Comparison of ENCODE assay signal across 8 mouse cellular contexts in genomic region chr10:117148361-117149003, GRCm38 (mm10). TPM values are rescaled to one million over a fixed set of nuclear protein-coding genes. Genes with fewer than 3 reads are reported as not detected.
DNase-seq lines count a peak whose midpoint lies in the region; ATAC-seq and TF ChIP-seq lines count a peak whose summit lies in the region.

TSS of gene Frs2 (minus strand) at chr10:117148534.

- no peaks in the 10 kb centered on the region for H3K9me3 ChIP-seq in heart, embryonic 10.5 days
- no peaks in the 10 kb centered on the region for H3K9me3 ChIP-seq in kidney, embryonic 15.5 days (replicated peaks)

- no peaks in the 10 kb centered on the region for H3K27me3 ChIP-seq in heart, embryonic 10.5 days (ENCODE audit: insufficient read depth, poor library complexity, severe bottlenecking)
- H3K27me3 ChIP-seq in kidney, embryonic 15.5 days: no peaks in the 10 kb centered on the region

- H3K4me2 ChIP-seq in kidney, embryonic 15.5 days: peak within 1 kb of the TSS; percentile 80

- no peak for TF ChIP-seq CTCF in bone marrow macrophage, adult 2 months (IDR thresholded peaks at IDR 0.05; ENCODE audit: low read depth, low read length)
- no peak for TF ChIP-seq CTCF in embryonic fibroblast, embryonic 13.5 days (IDR thresholded peaks at IDR 0.05; ENCODE audit: borderline replicate concordance, insufficient read depth, low read length)

- no peaks in the 10 kb centered on the region for H3K36me3 ChIP-seq in heart, embryonic 10.5 days
- no peaks in the 10 kb centered on the region for H3K36me3 ChIP-seq in kidney, embryonic 15.5 days

- H3K4me3 ChIP-seq in bone marrow macrophage, adult 2 months (ENCODE audit: insufficient read depth, low read length): peak within 1 kb of the TSS; percentile 95
- peak within 1 kb of the TSS; percentile 96 for H3K4me3 ChIP-seq in embryonic fibroblast, embryonic 13.5 days (ENCODE audit: insufficient read depth, low read length)
- peak within 1 kb of the TSS; percentile 99 for H3K4me3 ChIP-seq in heart, embryonic 10.5 days
- peak within 1 kb of the TSS; percentile 91 for H3K4me3 ChIP-seq in kidney, embryonic 15.5 days (replicated peaks)

- H3K9ac ChIP-seq in kidney, embryonic 15.5 days: peak within 1 kb of the TSS; percentile 90

- H3K27ac ChIP-seq in bone marrow macrophage, adult 2 months (ENCODE audit: insufficient read depth, low read depth, low read length): peak within 1 kb of the TSS; percentile 82
- peak within 1 kb of the TSS; percentile 94 for H3K27ac ChIP-seq in embryonic fibroblast, embryonic 13.5 days (ENCODE audit: insufficient read depth, low read length)
- peak within 1 kb of the TSS; percentile 98 for H3K27ac ChIP-seq in heart, embryonic 10.5 days
- H3K27ac ChIP-seq in kidney, embryonic 15.5 days: peak within 1 kb of the TSS; percentile 89

- no peak for TF ChIP-seq POLR2A in bone marrow macrophage, adult 2 months (IDR thresholded peaks at IDR 0.05; ENCODE audit: borderline replicate concordance, low read depth, low read length)
- TF ChIP-seq POLR2A in embryonic fibroblast, embryonic 13.5 days (IDR thresholded peaks at IDR 0.05; ENCODE audit: low read depth, low read length): peak; percentile 81

- peak; percentile 97 for ATAC-seq in kidney, embryonic 15.5 days (replicated peaks; ENCODE audit: low FRiP score)
- peak; percentile 95 for ATAC-seq in monocyte, adult 5-6 weeks (replicated peaks; ENCODE audit: insufficient number of reproducible peaks, low FRiP score, low TSS enrichment, poor library complexity, severe bottlenecking)

- under 1% methylated on average over 57 of the region's 57 CpGs for WGBS in heart, embryonic 10.5 days
- WGBS in kidney, embryonic 15.5 days: under 1% methylated on average over 57 of the region's 57 CpGs

- H3K4me1 ChIP-seq in bone marrow macrophage, adult 2 months (ENCODE audit: control insufficient read depth, insufficient read depth, low read length): peaks cover 30% of the 10 kb centered on the region
- peaks cover 21% of the 10 kb centered on the region for H3K4me1 ChIP-seq in embryonic fibroblast, embryonic 13.5 days (ENCODE audit: control insufficient read depth, insufficient read depth, low read length)
- peaks cover 56% of the 10 kb centered on the region for H3K4me1 ChIP-seq in heart, embryonic 10.5 days
- H3K4me1 ChIP-seq in kidney, embryonic 15.5 days: peaks cover 63% of the 10 kb centered on the region

- peak; percentile 97 for DNase-seq in A20 (ENCODE audit: low read depth, low spot score)
- DNase-seq in heart, embryonic 10.5 days (ENCODE audit: low spot score): peak; percentile 98
- DNase-seq in liver: peak; percentile 98
- DNase-seq in spleen, postnatal 4 days (ENCODE audit: low spot score in 2 of 2): peak; percentile 95 to 98

RNA-seq across cellular contexts. Expression of gene Frs2, which starts in this region (rescaled TPM):
- polyA plus RNA-seq in bone marrow macrophage, adult 2 months (2012; ENCODE audit: insufficient read depth, insufficient read length, missing spikeins): 18.2 and 20.5 TPM in 2 replicates
- 54.8 and 61.5 TPM in 2 replicates for polyA plus RNA-seq in embryonic fibroblast, embryonic 13.5 days (2011; ENCODE audit: insufficient read length, low read depth, missing spikeins)
- polyA plus RNA-seq in heart, embryonic 10.5 days (2016; fragmentation: Nextera tagmentation; extraction: Ambion mirVana): 20.0 and 23.0 TPM in 2 replicates
- 17.0 and 17.8 TPM in 2 replicates for polyA plus RNA-seq in kidney, embryonic 15.5 days (2015; fragmentation: Nextera tagmentation; extraction: Ambion mirVana)
- total RNA-seq in monocyte, adult 5-6 weeks (2017): 9.1 to 21.4 TPM (median 12.1 TPM) in 3 replicates

Comparison
In these comparisons a context has a peak if more than half of its experiments do, and no peak if none do; other contexts are left out.
1. Peak in every context shown above with its lines: DNase-seq, ATAC-seq, H3K4me3 ChIP-seq and H3K27ac ChIP-seq.